Mouse (Mus musculus) megakaryocyte, embryonic 14.5 days (primary cell): ENCODE measurements around the gene Gm29609. TPM values are rescaled to one million over a fixed set of nuclear protein-coding genes. Genes with fewer than 3 reads are reported as not detected.

Experiments used
- H3K27me3 ChIP-seq: replicated peaks from 2 replicates; pipeline ENCODE3; 2012; ENCODE audit warnings: inconsistent platforms
- H3K36me3 ChIP-seq: replicated peaks from 2 replicates; pipeline ENCODE3; 2012; ENCODE audit warnings: low read length, inconsistent platforms, mixed read lengths
- H3K4me1 ChIP-seq: 2 replicates; pipeline ENCODE4 v1.6.1; 2012; ENCODE audit warnings: inconsistent platforms
- H3K4me3 ChIP-seq: replicated peaks from 2 replicates; pipeline ENCODE3; 2012; ENCODE audit warnings: moderate library complexity, mild to moderate bottlenecking, inconsistent platforms
- H3K9me3 ChIP-seq: 2 replicates; pipeline ENCODE4 v1.6.1; 2012; ENCODE audit warnings: inconsistent platforms
- FLI1 ChIP-seq: IDR thresholded peaks from 2 replicates; pipeline ENCODE4 v1.6.1; 2012; ENCODE audit warnings: low read length, inconsistent platforms, mixed read lengths
- GATA1 ChIP-seq: IDR thresholded peaks from 3 replicates; pipeline ENCODE4 v1.6.1; 2012; ENCODE audit warnings: mixed read lengths, low read length, inconsistent platforms, borderline replicate concordance
- polyA plus RNA-seq: library from polyadenylated mRNA; stranded (reverse); fragments of >175 nt; gene quantifications from 2 replicates; pipeline ENCODE4 v1.2.3, GENCODE M21; 2012; ENCODE audit warnings: low replicate concordance; ENCODE audit not compliant: insufficient read depth

Gm29609 gene
- polyA plus RNA-seq, 1 experiment = 7.9 TPM

DNA sequence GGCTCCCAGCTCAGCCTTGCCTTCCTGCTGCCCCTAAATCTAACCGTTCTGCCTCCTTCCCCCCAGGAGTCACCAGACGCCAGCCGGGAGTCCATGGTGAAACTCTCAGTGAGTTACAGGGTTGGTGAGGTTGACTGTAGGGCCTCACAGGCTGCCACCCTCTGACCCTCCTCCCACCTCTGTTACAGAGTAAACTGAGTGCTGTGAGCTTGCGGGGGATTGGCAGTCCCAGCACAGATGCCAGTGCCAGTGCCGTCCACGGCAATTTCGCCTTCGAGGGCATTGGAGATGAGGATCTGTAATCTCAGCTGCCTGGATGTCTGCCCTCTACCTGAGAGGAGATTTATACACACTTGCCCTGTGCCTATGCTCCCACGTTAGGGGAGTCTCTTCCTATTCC is 18.5 kb upstream of the Gm29609 start:
- Histone ChIP-seq H3K9me3 (no peaks in the 10 kb centered on the region), H3K27me3 (no peaks in the 10 kb centered on the region), H3K36me3 (peaks cover 76% of the 10 kb centered on the region), H3K4me3 (no peak overlapping the region), H3K4me1 (peaks cover 83% of the 10 kb centered on the region)
- TF ChIP-seq FLI1 (no peak), GATA1 (no peak)

DNA sequence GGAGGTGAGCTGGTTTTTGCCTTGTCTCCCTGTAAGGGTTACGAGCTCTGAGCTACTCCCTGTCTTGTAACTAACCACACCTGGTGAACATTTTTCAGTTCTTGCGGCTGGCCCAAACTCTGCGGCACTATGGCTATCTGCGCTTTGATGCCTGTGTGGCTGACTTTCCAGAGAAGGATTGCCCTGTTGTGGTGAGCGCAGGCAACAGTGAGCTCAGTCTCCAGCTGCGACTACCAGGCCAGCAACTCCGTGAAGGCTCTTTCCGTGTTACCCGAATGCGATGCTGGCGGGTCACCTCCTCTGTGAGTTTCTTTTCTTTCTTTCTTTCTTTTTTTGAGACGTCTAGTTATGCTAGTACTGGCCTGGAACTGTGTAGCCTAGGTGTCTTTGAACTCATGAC is 17.4 kb upstream of the Gm29609 start:
- H3K4me1 ChIP-seq = peaks cover 78% of the 10 kb centered on the region
- no peak overlapping the region for H3K4me3 ChIP-seq
- H3K27me3 ChIP-seq = no peaks in the 10 kb centered on the region
- TF ChIP-seq GATA1 (no peak), FLI1 (no peak)
- H3K36me3 ChIP-seq = peaks cover 67% of the 10 kb centered on the region
- no peaks in the 10 kb centered on the region for H3K9me3 ChIP-seq

DNA sequence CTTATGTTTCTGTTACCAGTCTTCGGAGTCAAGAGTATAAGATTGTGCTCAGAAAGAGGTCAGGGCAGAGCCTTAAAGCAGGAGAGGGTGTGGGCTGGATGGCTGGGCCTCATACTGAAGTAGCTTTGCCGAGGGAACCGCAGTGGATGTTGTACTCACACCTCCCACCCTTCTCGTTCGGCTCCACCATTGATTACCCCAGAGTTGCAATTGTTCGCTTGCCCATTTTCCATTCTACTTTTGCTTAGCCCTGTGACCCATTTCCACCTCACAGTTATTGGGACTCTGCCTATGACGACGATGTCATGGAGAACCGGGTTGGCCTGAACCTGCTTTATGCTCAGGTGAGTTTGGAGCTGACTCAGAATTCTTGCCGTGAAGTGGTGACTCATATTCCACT is 16.5 kb upstream of the Gm29609 start:
- Histone ChIP-seq H3K36me3 (peaks cover 71% of the 10 kb centered on the region), H3K4me1 (peaks cover 80% of the 10 kb centered on the region), H3K9me3 (no peaks in the 10 kb centered on the region), H3K4me3 (no peak overlapping the region), H3K27me3 (no peaks in the 10 kb centered on the region)
- no peak for TF ChIP-seq GATA1
- TF ChIP-seq FLI1 = no peak

DNA sequence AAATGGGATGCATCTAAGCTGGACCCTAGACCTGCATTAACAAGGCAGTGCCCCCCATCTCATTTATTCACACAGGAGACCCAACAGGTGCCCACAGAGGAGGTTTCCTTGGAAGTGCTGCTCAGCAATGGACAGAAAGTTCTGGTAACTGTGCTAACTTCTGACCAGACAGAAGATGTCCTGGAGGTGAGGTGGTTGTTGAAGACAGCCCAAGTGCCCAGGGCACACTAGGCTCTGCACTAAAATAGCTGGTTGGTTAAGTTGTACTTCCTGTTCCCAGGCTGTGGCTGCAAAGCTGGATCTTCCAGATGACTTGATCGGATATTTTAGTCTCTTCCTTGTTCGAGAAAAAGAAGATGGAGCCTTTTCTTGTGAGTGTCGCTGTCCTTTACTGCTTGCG is 16.0 kb upstream of the Gm29609 start:
- no peak overlapping the region for H3K4me3 ChIP-seq
- H3K36me3 ChIP-seq = peaks cover 74% of the 10 kb centered on the region
- H3K4me1 ChIP-seq = peaks cover 82% of the 10 kb centered on the region
- no peaks in the 10 kb centered on the region for H3K9me3 ChIP-seq
- no peak for TF ChIP-seq FLI1
- no peak for TF ChIP-seq GATA1
- no peaks in the 10 kb centered on the region for H3K27me3 ChIP-seq

DNA sequence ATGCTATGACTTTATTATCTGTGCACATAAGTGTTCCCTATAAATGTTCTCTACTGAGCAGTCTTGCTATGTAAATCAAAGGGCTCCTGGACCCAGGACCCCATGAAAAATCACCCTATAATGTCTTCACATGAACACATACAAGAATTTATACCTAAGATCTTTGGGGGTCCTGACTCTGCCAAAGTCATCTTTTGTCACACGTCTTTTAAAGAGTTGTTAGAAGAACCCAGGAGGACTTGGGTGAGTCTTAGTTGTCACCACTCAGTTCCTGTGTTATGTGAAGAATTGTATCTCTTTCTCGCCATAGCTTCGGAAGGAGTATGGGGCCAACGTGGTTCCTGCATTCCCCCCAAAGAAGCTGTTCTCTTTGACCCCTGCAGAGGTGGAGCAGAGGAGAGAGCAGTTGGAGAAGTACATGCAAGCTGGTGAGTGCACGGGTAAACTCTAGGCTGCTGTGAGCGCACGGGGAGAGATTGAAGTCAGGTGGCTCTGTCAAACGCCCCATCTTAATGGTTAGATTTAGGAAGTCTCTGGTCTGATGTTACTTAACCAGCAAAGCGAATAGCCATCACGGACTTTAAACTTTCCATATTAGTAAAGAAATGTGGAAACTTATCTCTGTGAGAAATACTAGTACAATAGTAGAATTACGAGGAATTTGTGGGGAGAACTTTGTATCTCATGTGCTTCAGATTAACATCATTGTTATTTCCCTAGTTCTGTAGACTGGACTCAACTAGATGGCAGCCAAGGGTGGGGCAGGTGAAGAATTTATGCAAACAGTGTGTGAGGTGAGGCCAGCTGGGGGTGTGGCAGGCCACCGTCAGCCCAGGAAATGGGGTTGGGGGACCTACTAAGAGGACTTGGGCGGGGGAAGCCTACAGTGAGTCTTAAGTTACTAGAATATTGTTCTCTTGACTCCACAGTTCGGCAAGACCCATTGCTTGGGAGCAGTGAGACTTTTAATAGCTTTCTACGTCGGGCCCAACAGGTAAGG is 15.1 kb upstream of the Gm29609 start:
- Histone ChIP-seq H3K4me1 (peaks cover 79% of the 10 kb centered on the region), H3K27me3 (no peaks in the 10 kb centered on the region), H3K36me3 (peaks cover 74% of the 10 kb centered on the region), H3K4me3 (peak overlapping the region; percentile 99), H3K9me3 (no peaks in the 10 kb centered on the region)
- TF ChIP-seq FLI1 = no peak
- no peak for TF ChIP-seq GATA1

DNA sequence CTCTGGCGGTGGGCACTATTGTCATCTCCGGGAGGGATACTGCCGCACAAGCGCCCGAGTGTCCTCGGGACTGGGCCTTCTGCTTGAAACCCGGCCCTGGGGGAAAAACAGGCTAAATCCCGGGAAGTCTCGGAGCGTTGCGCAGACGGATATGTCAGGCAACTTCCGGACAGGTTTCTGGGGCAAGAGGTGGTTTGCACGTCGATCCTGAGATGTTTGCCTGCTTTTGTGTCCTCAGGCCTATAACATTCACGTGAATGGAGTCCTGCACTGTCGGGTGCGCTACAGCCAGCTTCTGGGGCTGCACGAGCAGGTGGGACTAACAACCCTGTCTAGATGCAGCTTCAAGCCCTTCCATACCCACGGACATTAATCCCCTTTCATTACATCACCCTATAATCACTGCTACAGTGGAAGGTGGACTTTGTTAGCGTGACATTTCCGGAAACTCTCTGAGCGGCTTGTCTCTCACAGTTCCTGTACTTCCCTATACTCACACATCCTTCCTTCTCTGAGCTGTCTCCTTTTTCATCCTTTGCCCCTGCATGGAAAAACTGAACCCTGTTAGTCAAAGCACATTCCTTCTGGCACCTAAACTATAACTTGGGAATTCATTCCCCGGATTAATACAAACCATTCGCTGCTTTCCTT is 14.0 kb upstream of the Gm29609 start:
- H3K4me3 ChIP-seq = peak overlapping the region; percentile 99
- H3K4me1 ChIP-seq = peaks cover 71% of the 10 kb centered on the region
- no peaks in the 10 kb centered on the region for H3K27me3 ChIP-seq
- TF ChIP-seq GATA1 (no peak), FLI1 (no peak)
- H3K9me3 ChIP-seq = no peaks in the 10 kb centered on the region
- peaks cover 72% of the 10 kb centered on the region for H3K36me3 ChIP-seq

DNA sequence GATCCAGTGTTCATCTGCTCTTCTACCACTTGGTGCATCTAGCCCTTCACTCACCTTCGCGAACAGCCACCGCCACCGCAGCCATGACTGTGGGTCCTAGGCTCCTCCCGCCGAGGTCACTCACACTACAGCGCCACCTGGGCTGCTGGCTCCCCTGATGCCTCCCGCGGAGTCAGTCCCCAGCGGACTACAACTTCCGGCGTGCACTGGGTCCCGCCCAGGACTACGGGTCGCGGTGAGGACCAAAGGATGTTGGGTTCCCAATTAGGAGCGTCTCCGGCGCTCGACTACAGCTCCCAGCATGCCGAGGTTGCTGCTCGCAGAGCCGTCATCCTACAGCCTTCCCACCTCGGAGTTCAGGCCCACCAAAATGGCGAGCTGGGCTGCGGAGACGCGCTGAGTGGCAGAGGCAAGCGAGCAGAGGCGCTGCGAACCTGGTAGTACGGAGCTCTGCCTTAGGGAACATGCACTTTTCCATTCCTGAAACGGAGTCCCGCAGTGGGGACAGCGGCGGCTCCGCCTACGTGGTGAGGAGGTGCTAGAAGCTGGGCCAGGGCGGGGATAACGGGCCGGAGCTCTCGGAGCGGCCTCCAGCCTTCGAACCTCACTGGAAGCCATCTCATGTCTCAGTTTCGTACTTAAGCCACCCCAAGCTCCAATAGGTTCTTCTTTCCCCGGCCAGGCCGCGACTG is 13.4 kb upstream of the Gm29609 start, which contains the start of the genes Snx17 and Eif2b4:
Snx17 (plus strand) TSS at position 289 of the 692 bp plus-strand sequence.
Eif2b4 (minus strand) TSS at position 492 of the 692 bp plus-strand sequence.
- Histone ChIP-seq H3K9me3 (no peaks in the 10 kb centered on the region), H3K36me3 (peaks cover 72% of the 10 kb centered on the region), H3K27me3 (no peaks in the 10 kb centered on the region), H3K4me1 (peaks cover 67% of the 10 kb centered on the region), H3K4me3 (peak within 1 kb of the TSS; percentile 99)
- TF ChIP-seq FLI1 (no peak), GATA1 (no peak)

DNA sequence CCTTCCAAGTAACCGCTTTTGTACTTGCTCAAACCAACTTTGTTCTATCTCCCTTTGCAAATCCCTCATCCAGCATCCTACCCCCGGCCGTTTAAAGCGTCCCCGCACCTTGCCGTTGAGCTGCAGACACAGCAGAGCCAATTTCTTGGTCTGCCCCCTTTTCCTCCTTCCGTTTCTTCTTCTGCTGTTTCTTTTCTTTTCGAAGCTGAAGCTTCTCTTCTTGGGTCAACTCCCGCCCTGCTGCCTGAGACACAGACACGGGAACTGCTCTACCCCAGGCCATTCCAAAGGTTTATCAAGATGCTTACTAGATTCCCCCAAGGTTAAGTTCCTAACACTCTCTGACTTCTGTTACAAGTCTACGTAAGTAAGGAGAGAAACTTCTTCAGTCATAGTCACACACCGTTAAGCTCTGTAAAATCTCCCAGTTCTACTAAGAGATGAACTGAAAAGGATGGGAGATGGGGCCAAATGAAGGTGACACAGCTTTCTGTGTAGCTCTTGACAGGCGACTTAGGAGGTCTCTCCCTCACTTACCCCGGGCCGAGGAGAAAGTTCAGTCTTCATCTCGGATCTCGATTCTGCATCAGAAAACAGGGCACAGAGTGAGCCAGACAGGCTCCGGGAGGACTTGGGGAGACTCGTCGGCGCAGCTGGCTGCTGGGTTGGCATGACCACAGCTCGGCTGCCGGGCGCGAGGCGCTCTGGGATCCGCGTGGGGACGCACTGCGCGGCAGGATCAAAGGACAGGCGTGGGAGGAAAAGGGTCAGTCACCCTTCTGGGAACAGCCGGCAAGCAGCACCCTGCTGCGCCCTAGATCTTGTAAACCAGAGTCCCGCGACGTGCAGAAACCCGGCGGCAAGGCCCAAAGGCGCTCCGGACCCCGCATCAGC is 12.6 kb upstream of the Gm29609 start:
- TF ChIP-seq GATA1 (no peak), FLI1 (no peak)
- Histone ChIP-seq H3K4me1 (peaks cover 59% of the 10 kb centered on the region), H3K27me3 (no peaks in the 10 kb centered on the region), H3K9me3 (no peaks in the 10 kb centered on the region), H3K4me3 (peak overlapping the region; percentile 99), H3K36me3 (peaks cover 72% of the 10 kb centered on the region)

DNA sequence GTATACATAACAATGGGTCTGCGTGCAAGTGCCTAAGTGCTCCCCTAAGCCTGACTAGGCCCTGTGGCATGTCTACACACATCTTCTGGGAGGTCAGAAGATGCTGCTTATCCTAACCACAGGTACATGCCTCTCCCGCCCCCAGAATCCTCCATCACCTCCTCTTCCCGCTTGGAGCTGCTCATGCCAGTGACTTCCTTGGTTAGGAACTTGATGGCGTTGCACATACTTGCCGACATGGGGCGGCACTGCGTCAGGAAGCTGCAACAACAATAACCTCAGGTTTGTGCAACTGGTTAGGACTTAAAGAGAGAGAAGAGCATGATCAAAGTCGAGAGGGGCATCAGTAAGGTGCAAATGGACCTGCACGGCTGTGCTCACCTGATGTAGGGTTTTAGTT is 10.5 kb upstream of the Gm29609 start:
- no peaks in the 10 kb centered on the region for H3K27me3 ChIP-seq
- no peak overlapping the region for H3K4me3 ChIP-seq
- TF ChIP-seq FLI1 (no peak), GATA1 (no peak)
- H3K4me1 ChIP-seq = peaks cover 41% of the 10 kb centered on the region
- no peaks in the 10 kb centered on the region for H3K9me3 ChIP-seq
- H3K36me3 ChIP-seq = peaks cover 59% of the 10 kb centered on the region
